Mouse (Mus musculus) limb, embryonic 10.5 days (tissue): ENCODE results near the gene Rpl41. TPM values are rescaled to one million over a fixed set of nuclear protein-coding genes. Genes with fewer than 3 reads are reported as not detected.
A peak's percentile ranks its signal among the peaks of the same experiment; 100 is the strongest.
"Not testable (repeated sequence)": the region's sequence is repeated elsewhere in the genome, so short reads cannot be mapped to it uniquely, and the experiment has no call there.

Experiments
- DNase-seq: peaks from one replicate; pipeline ENCODE4 v3.0.0-alpha.2; 2017; ENCODE audit warnings: low spot score
- H3K27ac ChIP-seq: fragments of 300-500 bp; sonication (generic); 2 replicates; pipeline ENCODE4 v1.5.1; 2016; ENCODE audit warnings: mild to moderate bottlenecking
- H3K27me3 ChIP-seq: fragments of 300-500 bp; sonication (generic); 2 replicates; pipeline ENCODE4 v1.6.1; 2016; ENCODE audit warnings: low read depth, mild to moderate bottlenecking; ENCODE audit not compliant: poor library complexity, severe bottlenecking
- H3K36me3 ChIP-seq: fragments of 300-500 bp; sonication (generic); 2 replicates; pipeline ENCODE4 v1.6.1; 2016; ENCODE audit warnings: mild to moderate bottlenecking, moderate library complexity
- H3K4me1 ChIP-seq: fragments of 300-500 bp; sonication (generic); 2 replicates; pipeline ENCODE4 v1.6.1; 2016
- H3K4me3 ChIP-seq: fragments of 300-500 bp; sonication (generic); 2 replicates; pipeline ENCODE4 v1.5.1; 2016; ENCODE audit warnings: mild to moderate bottlenecking, moderate library complexity
- H3K9me3 ChIP-seq: fragments of 300-500 bp; sonication (generic); replicated peaks from 2 replicates; pipeline ENCODE4 v1.6.1; 2016; ENCODE audit warnings: mild to moderate bottlenecking
- WGBS: fragments of 180-500 bp; shearing (Covaris S2); methylation state at CpG from one replicate; pipeline ENCODE4 v1.1.7; 2016; 5-methylcytosine and 5-hydroxymethylcytosine counted together
- polyA plus RNA-seq: library from polyadenylated mRNA; unstranded; fragments of >200 nt; fragmentation: Nextera tagmentation; extraction: Ambion mirVana; gene quantifications from 2 replicates; pipeline ENCODE4 v1.2.1, GENCODE M21; 2016

The Rpl41 gene
- polyA plus RNA-seq, 1 experiment from 2014 or later = 3,499 TPM

DNA sequence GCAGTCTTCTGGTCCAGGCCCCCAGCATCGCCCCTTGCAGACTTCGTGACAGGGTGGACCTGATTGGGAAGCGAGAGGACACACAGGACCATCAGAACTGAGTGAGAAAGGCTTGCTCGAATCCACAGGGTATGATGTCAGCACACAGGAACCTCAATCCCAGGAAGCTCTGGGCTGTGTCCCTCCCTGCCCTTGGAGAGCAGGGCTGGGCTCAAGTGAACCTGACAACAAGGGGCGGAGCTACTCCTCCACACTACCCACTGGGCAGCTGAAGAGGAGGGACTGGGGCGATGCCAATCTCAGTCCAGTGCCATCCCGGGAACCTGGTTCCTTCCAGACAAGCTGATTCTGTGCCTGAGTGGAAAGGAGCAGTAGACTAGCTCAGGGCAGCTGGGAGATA is 34.5 kb upstream of the Rpl41 start:
- no peak overlapping the region for H3K4me3 ChIP-seq
- no peak for DNase-seq
- H3K27me3 ChIP-seq = peaks cover 65% of the 10 kb centered on the region

DNA sequence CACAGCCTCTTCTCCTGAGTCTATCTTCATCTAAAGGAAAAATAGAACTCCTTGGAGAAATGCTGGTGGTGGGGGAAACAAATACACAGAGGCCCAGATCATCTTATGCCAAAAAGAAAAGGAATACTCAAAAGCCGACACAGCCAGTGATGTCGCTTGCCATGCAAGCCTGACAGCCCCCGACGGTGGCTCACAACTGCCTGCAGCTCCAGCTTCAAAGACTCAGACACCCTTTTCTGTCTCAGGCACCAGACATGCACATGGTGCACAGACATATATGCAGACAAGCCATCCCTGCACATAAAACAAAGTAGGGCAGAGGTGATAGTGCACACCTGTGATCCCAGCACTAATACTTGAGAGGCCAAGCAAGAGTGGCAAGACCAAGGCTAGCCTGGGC is 30.6 kb upstream of the Rpl41 start:
- 85% methylated on average over 4 of the region's 4 CpGs for WGBS
- H3K36me3 ChIP-seq = no peaks in the 10 kb centered on the region
- H3K27me3 ChIP-seq = peaks cover 26% of the 10 kb centered on the region
- H3K4me1 ChIP-seq = peaks cover 5% of the 10 kb centered on the region
- H3K27ac ChIP-seq = no peak overlapping the region
- H3K9me3 ChIP-seq = no peaks in the 10 kb centered on the region
- no peak overlapping the region for H3K4me3 ChIP-seq
- no peak for DNase-seq

More for the DNA sequence above, 34.5 kb upstream of the Rpl41 start:
- WGBS = 21% methylated on average over 7 of the region's 7 CpGs
- Histone ChIP-seq H3K4me1 (peaks cover 18% of the 10 kb centered on the region), H3K36me3 (no peaks in the 10 kb centered on the region), H3K27ac (no peak overlapping the region), H3K9me3 (no peaks in the 10 kb centered on the region)

DNA sequence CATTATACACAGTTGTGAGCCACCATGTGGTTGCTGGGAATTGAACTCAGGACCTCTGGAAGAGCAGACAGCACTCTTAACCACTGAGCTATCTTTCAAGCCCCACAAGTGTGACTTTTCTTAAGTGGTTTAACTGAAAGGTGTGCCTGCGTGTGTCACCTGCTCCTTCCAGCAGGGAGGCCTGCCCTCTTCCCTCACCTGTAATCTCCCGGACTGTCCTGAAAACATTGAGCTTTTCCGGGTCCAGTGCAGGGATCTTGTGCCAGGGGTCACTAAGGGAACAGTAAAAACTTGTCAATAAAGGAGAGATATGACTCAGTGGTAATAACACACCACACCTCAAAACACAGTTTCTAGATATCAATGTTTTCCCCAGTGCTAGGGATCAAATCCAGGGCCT is 30.2 kb upstream of the Rpl41 start:
- Histone ChIP-seq H3K4me3 (no peak overlapping the region), H3K4me1 (peaks cover 5% of the 10 kb centered on the region), H3K27me3 (peaks cover 22% of the 10 kb centered on the region), H3K9me3 (no peaks in the 10 kb centered on the region), H3K27ac (no peak overlapping the region), H3K36me3 (no peaks in the 10 kb centered on the region)
- WGBS = 78% methylated on average over 3 of the region's 3 CpGs
- no peak for DNase-seq

DNA sequence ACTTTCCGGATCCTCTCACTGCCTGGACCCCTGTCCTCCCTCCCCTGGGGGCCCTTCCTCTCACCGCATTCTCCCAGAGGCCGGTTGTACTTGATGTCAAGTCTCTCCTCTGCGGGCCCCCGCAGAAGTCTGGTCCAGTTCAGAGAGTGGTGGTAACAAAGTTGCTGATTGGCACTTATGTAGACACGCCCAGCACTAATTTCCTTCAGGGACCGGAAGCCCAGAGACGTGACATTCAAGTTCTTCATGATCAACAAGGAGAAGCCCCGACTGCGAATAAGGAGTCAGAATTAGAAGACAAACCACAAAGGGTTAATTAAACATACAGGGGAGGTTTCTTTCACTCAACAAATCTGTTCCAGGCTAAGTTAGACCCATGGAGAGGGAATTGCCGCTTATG is 29.2 kb upstream of the Rpl41 start:
- peaks cover 12% of the 10 kb centered on the region for H3K27me3 ChIP-seq

DNA sequence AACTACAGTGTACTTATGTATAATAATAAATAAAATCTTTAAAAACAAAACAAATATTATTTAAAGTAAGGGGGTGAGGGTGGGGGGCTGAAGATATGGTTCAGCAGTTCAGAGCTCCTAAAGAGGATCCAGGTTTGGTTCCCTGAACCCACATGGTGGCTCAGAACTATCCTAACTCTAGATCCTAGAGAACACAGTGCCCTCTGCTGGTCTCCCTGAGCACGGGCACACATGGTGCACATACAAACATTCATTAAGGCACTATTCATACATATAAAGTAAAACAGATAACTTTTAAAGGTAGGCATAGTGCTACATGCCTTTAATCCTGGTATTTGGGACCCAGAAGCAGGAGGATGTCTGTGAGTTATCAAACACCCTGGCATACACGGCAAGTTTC is 26.0 kb upstream of the Rpl41 start:
- no peak overlapping the region for H3K4me3 ChIP-seq
- no peak overlapping the region for H3K27ac ChIP-seq
- no peak for DNase-seq
- peaks cover 2% of the 10 kb centered on the region for H3K4me1 ChIP-seq
- no peaks in the 10 kb centered on the region for H3K9me3 ChIP-seq
- no peaks in the 10 kb centered on the region for H3K27me3 ChIP-seq
- WGBS = 95% methylated on average over 2 of the region's 2 CpGs
- no peaks in the 10 kb centered on the region for H3K36me3 ChIP-seq

More for the DNA sequence above, 29.2 kb upstream of the Rpl41 start:
- Histone ChIP-seq H3K4me1 (no peaks in the 10 kb centered on the region; the same call in 1 of the 2 replicates), H3K4me3 (no peak overlapping the region), H3K27ac (no peak overlapping the region), H3K36me3 (no peaks in the 10 kb centered on the region), H3K9me3 (no peaks in the 10 kb centered on the region)
- no peak for DNase-seq
- WGBS = 79% methylated on average over 11 of the region's 11 CpGs

DNA sequence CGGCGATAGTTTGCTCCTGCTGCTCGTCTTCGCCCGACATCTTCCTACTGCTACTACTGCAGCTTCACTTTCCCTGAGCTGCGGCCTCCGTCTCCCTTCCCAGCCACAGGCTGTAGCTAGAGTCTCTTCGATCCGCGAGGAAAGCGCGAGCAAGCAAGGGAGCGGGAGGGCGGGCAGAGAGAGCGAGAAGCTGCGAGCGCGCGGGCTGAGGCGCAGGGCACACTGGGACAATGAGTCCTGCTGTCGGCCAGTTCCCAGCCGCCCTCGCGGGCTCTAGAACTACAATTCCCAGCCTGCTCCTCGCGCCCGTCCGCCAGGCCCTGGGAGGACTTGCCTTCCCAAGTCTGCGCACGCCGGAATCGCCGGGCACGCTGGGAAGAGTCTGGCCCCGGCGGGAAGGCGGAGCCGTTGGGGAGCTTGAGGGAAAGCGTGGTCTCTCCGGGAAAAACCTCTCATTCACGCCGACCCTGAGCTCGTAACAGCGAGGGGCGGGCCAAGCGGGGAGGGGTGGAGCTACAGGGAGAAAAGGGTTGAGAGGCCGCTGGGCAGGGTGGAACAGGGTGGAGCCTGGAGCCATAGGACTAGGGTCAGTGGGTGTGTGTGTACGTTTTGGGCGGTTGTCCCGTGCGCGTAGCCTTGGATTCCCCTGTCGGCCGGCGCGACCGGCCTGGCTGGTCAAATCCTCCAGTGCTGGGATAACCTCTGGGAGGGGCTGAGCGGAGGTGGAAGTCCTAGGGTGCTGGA is 16.9 kb upstream of the Rpl41 start, which contains the start of gene Pa2g4:
TSS of gene Pa2g4 (minus strand) at position 200 of the 744 bp plus-strand sequence.
- DNase-seq = peak; percentile 98
- under 1% methylated on average over 58 of the region's 58 CpGs for WGBS
- Histone ChIP-seq H3K4me3 (peak within 1 kb of the TSS; percentile 84), H3K36me3 (peaks cover 32% of the 10 kb centered on the region), H3K27me3 (no peaks in the 10 kb centered on the region), H3K9me3 (no peaks in the 10 kb centered on the region), H3K27ac (peak within 1 kb of the TSS; percentile 89), H3K4me1 (peaks cover 22% of the 10 kb centered on the region)

DNA sequence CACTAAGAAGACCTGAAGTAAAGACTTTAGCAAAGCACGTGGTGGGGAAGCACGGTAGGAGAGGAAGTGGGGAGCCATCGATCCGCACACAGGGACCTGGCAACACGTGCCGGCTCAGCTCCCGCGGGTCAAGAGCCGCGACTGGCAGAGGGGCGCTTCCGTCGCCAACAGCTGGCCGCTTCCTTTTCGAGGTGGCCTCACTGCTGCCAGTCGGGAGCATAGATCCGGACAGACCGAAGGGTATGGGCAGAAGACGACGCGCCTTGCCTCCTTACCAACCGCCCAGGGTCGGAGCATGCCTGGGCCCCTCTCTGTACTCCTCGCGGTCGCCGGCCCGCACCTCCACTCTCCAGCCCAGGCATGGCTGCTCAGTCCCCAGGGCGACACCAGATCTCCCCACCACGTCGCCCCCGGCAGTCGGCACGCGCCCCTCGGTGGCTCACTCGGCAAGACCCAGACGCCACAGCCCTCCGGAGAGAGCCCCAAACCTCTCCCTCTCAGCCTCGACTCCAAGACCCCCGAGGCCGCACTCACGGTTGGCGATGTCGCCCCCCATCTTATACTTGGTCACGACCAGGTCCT is 16.2 kb upstream of the Rpl41 start:
- Histone ChIP-seq H3K9me3 (no peaks in the 10 kb centered on the region), H3K27ac (peak overlapping the region; percentile 89), H3K4me1 (peaks cover 22% of the 10 kb centered on the region), H3K4me3 (peak overlapping the region; percentile 84), H3K36me3 (peaks cover 39% of the 10 kb centered on the region), H3K27me3 (no peaks in the 10 kb centered on the region)
- DNase-seq = no peak
- under 1% methylated on average over 46 of the region's 46 CpGs for WGBS

DNA sequence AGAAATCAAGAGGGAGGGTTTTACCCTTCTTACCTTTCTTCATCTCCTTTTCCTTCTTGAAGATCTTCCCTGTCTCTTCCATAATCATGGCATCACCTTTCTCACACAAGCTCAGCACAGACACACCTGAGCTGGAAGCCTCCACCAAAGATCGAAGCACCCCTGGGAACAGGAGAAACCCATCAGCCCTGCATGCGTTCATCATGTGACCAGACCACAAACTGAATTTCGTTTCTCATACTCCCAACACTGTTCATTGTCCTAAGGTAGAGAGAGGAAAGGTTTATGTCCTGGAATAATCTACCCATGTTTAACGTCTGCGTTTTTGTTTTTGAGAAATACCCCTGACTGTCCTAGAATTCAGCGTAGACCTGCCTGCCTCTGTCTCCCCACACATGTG is 14.4 kb upstream of the Rpl41 start:
- WGBS = 93% methylated on average over 6 of the region's 6 CpGs
- H3K9me3 ChIP-seq = no peaks in the 10 kb centered on the region
- DNase-seq = no peak
- H3K36me3 ChIP-seq = peaks cover 56% of the 10 kb centered on the region
- peak overlapping the region; percentile 84; the same call in 1 of the 2 replicates for H3K4me3 ChIP-seq
- no peaks in the 10 kb centered on the region for H3K27me3 ChIP-seq
- H3K4me1 ChIP-seq = peaks cover 22% of the 10 kb centered on the region
- no peak overlapping the region for H3K27ac ChIP-seq

DNA sequence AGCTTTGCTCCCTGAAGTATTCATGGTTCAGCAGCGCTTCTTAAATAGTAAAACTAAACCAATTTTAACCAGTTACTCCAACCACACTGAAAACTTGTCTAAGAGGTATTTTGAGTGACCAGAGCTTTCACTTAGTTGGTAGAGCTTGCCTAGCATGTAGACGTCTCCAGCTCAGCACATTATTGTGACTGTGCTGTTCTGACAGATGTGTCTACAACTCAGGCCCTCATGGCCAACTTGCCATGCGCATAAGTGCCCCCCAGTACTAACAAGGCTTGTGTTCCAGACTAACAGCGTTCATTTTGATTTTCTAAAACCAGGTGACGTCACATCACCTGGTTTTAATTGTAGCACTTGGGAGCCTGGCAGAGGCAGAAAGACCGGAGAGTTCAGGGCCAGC is 7.9 kb upstream of the Rpl41 start:
- H3K36me3 ChIP-seq = peaks cover 56% of the 10 kb centered on the region
- H3K27me3 ChIP-seq = no peaks in the 10 kb centered on the region
- no peak overlapping the region for H3K27ac ChIP-seq
- H3K4me1 ChIP-seq = no peaks in the 10 kb centered on the region
- no peaks in the 10 kb centered on the region for H3K9me3 ChIP-seq
- 78% methylated on average over 6 of the region's 6 CpGs for WGBS
- H3K4me3 ChIP-seq = no peak overlapping the region
- no peak for DNase-seq

DNA sequence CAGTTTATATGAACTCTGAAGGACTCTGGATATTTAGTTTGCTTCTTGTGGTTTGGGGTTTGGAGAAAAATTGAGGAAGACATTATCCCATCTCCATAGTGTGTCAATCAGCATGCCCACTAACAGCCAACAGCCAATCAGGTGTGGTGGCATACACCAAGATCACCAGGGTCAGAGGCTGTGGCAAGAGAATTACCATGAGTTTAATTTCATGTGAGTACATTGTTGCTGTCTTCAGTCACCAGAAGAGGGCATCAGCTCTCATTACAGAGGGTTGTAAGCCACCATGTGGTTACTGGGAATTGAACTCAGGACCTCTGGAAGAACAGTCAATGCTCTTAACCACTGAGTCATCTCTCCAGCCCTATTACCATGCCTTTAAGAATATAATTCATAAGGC is 7.2 kb upstream of the Rpl41 start:
- Histone ChIP-seq H3K27me3 (no peaks in the 10 kb centered on the region), H3K9me3 (no peaks in the 10 kb centered on the region), H3K36me3 (peaks cover 49% of the 10 kb centered on the region), H3K4me1 (no peaks in the 10 kb centered on the region), H3K27ac (no peak overlapping the region), H3K4me3 (no peak overlapping the region)
- DNase-seq = no peak

DNA sequence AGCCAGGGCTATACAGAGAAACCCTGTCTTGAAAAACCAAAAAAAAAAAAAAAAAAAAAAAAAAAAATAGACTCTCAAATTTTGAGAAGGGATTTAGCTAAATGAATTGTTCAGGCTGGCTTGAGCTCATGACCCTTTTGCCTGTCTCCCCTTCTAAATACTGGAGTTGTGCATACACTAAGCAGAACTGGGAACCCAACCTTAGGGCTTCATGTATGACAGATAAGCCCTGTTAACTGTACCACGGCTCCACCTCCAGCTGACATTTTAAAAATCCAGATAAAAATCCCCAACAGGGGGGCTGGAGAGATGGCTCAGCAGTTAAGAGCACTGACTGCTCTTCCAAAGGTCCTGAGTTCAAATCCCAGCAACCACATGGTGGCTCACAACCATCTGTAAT is 6.5 kb upstream of the Rpl41 start:
- H3K36me3 ChIP-seq = peaks cover 42% of the 10 kb centered on the region
- 94% methylated on average over 1 of the region's 1 CpGs for WGBS
- DNase-seq, H3K4me1 ChIP-seq, H3K27ac ChIP-seq, H3K27me3 ChIP-seq, H3K9me3 ChIP-seq, H3K4me3 ChIP-seq: not testable (repeated sequence)

DNA sequence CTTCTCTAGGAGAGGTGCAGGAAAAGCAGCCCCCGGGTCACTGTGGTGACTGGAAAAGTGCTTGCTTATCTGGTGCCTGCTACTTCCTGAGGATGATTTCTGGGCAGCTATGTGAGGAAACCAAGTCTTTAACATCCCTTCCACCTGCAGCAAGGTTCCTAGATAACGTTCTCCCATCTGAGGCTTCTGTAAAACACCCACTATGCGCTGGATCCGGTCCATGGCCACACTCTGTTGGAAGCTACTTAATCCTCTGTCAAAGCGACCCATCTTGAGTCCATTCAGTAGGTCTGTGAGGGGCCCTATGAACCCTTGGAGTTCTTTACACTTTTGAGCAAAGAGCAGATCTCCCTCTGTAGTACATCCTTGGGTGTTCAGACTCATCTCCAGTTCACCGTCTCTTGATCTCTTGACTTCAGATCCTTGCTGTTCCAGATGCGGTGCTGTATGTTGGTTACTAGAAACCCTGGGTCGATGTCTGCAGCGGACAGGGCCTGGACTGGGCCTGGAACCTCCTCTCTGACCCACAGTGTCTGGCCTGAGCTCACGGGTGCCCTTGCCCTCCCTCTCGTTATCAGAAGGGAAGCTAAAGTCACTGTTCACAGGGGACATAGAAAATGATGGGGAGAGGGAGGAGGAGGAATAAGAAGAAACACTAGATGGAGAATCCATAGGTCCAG is 1.2 kb upstream of the Rpl41 start:
- 88% methylated on average over 11 of the region's 11 CpGs for WGBS
- not testable (repeated sequence) for H3K27ac ChIP-seq, DNase-seq, H3K9me3 ChIP-seq, H3K27me3 ChIP-seq, H3K4me3 ChIP-seq
- peaks cover 16% of the 10 kb centered on the region for H3K36me3 ChIP-seq
- H3K4me1 ChIP-seq = peaks cover 19% of the 10 kb centered on the region

DNA sequence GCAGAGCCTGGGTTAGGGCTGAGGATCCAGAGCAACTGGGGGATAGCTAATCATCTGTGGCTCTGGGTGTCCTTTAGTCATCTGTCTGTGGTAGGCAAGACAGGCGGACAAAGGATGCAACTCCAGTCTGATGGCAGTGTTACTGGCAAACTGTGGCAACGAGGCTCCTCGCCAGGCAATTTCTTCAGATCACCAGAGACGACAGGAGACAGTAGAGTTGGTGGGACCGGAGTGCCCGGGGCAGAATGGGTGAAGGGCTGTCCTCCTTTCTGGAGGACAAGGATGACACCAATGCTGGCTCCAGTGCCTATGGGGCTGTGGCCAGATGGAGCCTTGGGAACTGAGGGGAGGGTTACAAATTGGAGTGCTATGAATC is 565 bp upstream of the Rpl41 start:
- not testable (repeated sequence) for H3K27me3 ChIP-seq, H3K9me3 ChIP-seq, DNase-seq
- H3K4me1 ChIP-seq = peaks cover 19% of the 10 kb centered on the region
- WGBS = 74% methylated on average over 6 of the region's 6 CpGs
- H3K27ac ChIP-seq = peak overlapping the region; percentile 39; the same call in 1 of the 2 replicates
- H3K36me3 ChIP-seq = peaks cover 22% of the 10 kb centered on the region
- H3K4me3 ChIP-seq = peak overlapping the region; percentile 83; the same call in 1 of the 2 replicates
